Mouse (Mus musculus) heart, embryonic 16.5 days (tissue): Measurements from ENCODE around the gene Cd9. TPM values are rescaled to one million over a fixed set of nuclear protein-coding genes. Genes with fewer than 3 reads are reported as not detected.

Experiments used
- ATAC-seq: fragments of 200-750 bp; cut with Nextera tagmentation; replicated peaks from 2 replicates; pipeline ENCODE4 v1.8.0; 2017; ENCODE audit warnings: moderate number of reproducible peaks; ENCODE audit not compliant: insufficient read depth, low FRiP score; ENCODE audit errors: extremely low read depth
- H3K27ac ChIP-seq: fragments of 300-500 bp; sonication (generic); 2 replicates; pipeline ENCODE4 v1.5.1; 2014; ENCODE audit warnings: mild to moderate bottlenecking, low read length, control low read depth, moderate library complexity
- H3K27me3 ChIP-seq: fragments of 300-500 bp; sonication (generic); 2 replicates; pipeline ENCODE4 v1.6.1; 2014; ENCODE audit warnings: low read length, mixed read lengths; ENCODE audit not compliant: control insufficient read depth, insufficient read depth
- H3K36me3 ChIP-seq: fragments of 300-500 bp; sonication (generic); 2 replicates; pipeline ENCODE4 v1.6.1; 2014; ENCODE audit not compliant: control insufficient read depth, insufficient read depth
- H3K4me1 ChIP-seq: fragments of 300-500 bp; sonication (generic); 2 replicates; pipeline ENCODE4 v1.6.1; 2014; ENCODE audit warnings: low read length, mixed read lengths; ENCODE audit not compliant: control insufficient read depth, insufficient read depth
- H3K4me2 ChIP-seq: fragments of 300-500 bp; sonication (generic); 2 replicates; pipeline ENCODE4 v1.6.1; 2014; ENCODE audit warnings: low read depth, mild to moderate bottlenecking, control low read depth, low read length
- H3K4me3 ChIP-seq: fragments of 300-500 bp; sonication (generic); 2 replicates; pipeline ENCODE4 v1.5.1; 2014; ENCODE audit warnings: mild to moderate bottlenecking, control low read depth, low read length
- H3K9ac ChIP-seq: fragments of 300-500 bp; sonication (generic); 2 replicates; pipeline ENCODE4 v1.6.1; 2014; ENCODE audit warnings: low read length, control low read depth
- H3K9me3 ChIP-seq: fragments of 300-500 bp; sonication (generic); replicated peaks from 2 replicates; pipeline ENCODE4 v1.6.1; 2016; ENCODE audit warnings: low read length; ENCODE audit not compliant: control insufficient read depth
- WGBS: fragments of 180-500 bp; shearing (Covaris S2); extraction: QIAGEN DNeasy Blood & Tissue Kit; methylation state at CpG from one replicate; pipeline ENCODE4 v1.1.7; 2014; 5-methylcytosine and 5-hydroxymethylcytosine counted together
- polyA plus RNA-seq: library from polyadenylated mRNA; unstranded; fragments of >200 nt; fragmentation: Nextera tagmentation; extraction: Ambion mirVana; gene quantifications from 2 replicates; pipeline ENCODE4 v1.2.1, GENCODE M21; 2015

The Cd9 gene
- polyA plus RNA-seq, 1 experiment from 2014 or later: 94.4 TPM

DNA sequence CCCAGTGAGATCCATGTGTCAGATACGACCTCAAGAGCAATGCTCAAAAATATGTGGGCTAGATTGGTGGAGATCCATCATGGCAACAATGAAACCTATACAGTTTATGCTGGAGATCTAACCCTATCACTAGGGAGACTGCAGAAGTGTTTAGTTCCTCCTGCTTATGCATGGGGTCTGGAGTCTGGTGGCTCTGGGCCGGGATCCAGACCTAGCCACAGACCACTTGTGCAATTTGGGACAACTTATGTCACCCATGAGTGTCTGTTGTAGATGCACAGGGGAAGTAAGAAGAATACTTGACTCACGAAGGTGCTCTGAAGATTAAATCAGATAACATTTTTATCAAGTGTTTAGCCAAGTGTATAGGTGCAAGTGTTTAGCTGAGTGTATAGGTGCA, 15.2 kb upstream of the Cd9 start:
- no peak overlapping the region for H3K4me2 ChIP-seq
- H3K9ac ChIP-seq: no peak overlapping the region
- no peak overlapping the region for H3K27ac ChIP-seq
- WGBS: 61% methylated on average over 3 of the region's 3 CpGs
- no peaks in the 10 kb centered on the region for H3K36me3 ChIP-seq
- H3K27me3 ChIP-seq: no peaks in the 10 kb centered on the region
- no peak for ATAC-seq
- no peak overlapping the region for H3K4me3 ChIP-seq
- H3K9me3 ChIP-seq: no peaks in the 10 kb centered on the region
- H3K4me1 ChIP-seq: peaks cover 18% of the 10 kb centered on the region

DNA sequence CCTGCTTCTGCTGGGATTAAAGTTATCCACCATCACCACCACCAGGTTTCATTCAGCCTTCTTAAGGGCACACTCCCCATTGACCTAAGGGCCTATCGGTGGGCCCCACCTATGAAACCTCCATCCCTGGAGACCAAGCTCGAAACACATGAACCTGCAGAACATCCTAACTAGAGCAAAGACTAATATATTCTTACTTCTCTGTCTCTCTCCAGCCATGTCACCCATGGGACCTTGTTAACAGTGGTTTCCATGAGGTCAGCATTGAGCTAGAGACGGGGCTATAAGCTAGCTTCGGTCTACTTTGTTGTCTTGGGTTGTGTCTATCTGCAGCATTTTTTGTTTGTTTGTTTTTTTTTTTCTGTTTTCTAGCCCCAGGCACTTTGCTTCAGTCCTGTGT, 11.8 kb upstream of the Cd9 start:
- Histone ChIP-seq H3K9ac (no peak overlapping the region), H3K27ac (no peak overlapping the region), H3K4me3 (no peak overlapping the region), H3K4me2 (no peak overlapping the region), H3K4me1 (peaks cover 4% of the 10 kb centered on the region), H3K9me3 (no peaks in the 10 kb centered on the region), H3K36me3 (no peaks in the 10 kb centered on the region), H3K27me3 (no peaks in the 10 kb centered on the region)
- no peak for ATAC-seq
- WGBS: 83% methylated on average over 4 of the region's 4 CpGs

DNA sequence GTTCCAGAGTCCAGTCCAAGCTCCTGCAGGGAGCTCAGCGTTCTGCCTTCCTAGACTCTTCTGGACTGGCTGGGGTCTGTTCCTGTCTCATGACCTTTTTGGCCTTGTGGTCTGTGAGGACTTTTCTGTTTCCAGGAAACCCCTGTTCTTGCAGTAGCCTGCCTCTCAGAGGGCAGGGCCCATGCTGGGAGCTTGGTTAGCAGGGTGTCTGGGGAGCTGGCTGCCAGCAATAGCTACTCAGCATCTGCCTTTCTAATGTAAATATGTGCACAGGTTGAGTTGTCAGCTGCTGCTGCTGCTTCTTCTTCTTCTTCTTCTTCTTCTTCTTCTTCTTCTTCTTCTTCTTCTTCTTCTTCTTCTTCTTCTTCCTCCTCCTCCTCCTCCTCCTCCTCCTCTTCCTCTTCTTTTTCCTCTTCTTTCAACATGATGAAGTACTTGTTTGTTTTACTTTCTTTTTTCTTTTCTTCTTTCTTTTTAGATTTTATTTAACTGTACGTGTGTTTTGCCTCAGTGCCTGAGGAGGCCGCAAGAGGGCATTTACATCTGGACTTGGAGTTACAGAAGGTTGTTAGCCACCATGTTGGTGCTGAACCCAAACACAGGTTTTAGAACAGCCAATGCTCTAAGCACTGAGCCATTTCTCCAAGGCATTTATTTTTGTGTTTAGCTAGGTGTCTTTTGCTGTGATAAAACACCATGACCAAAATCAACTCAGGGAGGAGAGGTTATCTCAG, 10.2 kb upstream of the Cd9 start:
- Histone ChIP-seq H3K36me3 (no peaks in the 10 kb centered on the region), H3K4me1 (no peaks in the 10 kb centered on the region), H3K9ac (no peak overlapping the region), H3K4me2 (no peak overlapping the region), H3K9me3 (no peaks in the 10 kb centered on the region), H3K4me3 (no peak overlapping the region), H3K27ac (no peak overlapping the region), H3K27me3 (0 out of 2 replicates have a peak, but pooled peaks cover 2% of the 10 kb centered on the region)
- WGBS: 64% methylated on average over 3 of the region's 3 CpGs
- no peak for ATAC-seq

DNA sequence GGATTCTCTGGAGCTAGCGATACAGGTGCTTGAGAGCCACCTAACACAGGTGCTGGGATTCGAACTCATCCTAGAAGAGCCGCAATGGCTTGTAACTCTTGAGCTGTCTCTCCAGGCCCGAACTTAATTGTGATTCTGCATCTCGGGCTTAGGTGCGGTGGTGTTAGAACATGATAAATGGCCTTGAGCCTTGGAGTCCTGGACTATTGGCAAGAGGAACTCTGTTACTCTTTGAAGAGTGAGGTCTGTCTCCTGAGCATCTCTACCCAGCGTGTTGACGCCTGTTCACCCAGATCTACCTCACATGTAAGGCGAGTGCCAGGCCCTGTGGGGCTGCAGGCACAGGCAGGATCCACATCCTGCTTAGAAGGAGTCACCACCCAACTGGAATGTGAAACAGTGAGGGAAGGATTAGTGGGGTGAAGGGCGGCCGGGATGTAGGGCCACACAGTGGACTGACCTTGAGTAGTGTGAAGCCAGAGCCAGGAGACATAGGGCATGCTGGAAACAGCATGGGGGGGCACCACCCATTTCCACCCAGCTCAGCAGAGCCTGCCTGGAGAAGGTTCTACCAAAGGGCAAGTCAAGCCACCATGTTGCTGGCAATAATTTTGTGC, 8.7 kb upstream of the Cd9 start:
- Histone ChIP-seq H3K36me3 (no peaks in the 10 kb centered on the region), H3K9ac (no peak overlapping the region), H3K9me3 (no peaks in the 10 kb centered on the region), H3K4me2 (no peak overlapping the region), H3K27ac (no peak overlapping the region), H3K27me3 (0 out of 2 replicates have a peak, but pooled peaks cover 2% of the 10 kb centered on the region), H3K4me1 (no peaks in the 10 kb centered on the region), H3K4me3 (no peak overlapping the region)
- WGBS: 84% methylated on average over 11 of the region's 11 CpGs
- no peak for ATAC-seq

DNA sequence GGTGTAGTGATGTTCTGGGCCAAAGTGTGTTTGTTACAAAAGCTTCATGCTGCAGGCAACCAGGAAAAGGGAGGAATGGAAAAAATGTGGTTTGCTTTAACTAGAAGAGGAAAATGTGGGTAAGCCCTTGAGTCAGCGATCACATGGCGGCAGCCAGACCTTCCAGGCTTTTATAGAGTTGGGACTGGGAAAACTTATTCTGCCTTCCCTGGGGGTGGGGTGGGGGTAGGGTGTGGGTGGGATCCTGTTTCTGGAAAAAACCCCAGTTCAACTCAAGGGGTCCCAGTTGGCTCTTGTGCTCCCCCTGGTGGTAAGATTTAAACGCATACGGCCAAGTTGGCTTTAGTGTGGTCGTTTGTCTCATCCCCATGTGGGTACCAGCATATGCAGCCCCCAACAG, 3.5 kb upstream of the Cd9 start:
- H3K4me1 ChIP-seq: peaks cover 4% of the 10 kb centered on the region; the same call in 1 of the 2 replicates
- H3K4me2 ChIP-seq: no peak overlapping the region
- H3K27ac ChIP-seq: no peak overlapping the region
- 31% methylated on average over 5 of the region's 5 CpGs for WGBS
- ATAC-seq: no peak
- peaks cover 13% of the 10 kb centered on the region for H3K27me3 ChIP-seq
- H3K4me3 ChIP-seq: no peak overlapping the region
- H3K9ac ChIP-seq: no peak overlapping the region
- no peaks in the 10 kb centered on the region for H3K9me3 ChIP-seq
- no peaks in the 10 kb centered on the region for H3K36me3 ChIP-seq

DNA sequence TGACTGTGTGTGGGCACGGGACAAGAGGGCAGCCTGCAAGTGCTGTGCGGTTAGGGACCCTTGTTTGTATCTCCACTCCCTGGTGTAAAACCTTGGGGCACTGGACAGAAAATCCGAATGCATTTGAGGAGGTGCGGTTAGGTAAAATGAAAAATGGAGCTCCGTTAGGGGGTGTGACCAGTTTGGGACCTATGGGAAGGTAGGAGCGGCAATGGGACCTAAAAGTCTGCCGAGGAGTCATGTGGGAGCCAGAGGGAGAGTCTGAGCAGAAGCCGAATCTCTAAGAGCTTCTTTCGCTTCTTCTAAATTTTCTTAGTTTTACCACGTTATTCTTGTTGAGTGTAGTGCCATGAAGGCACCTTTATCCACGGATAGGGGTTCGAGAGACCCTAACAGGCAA, 1.8 kb upstream of the Cd9 start:
- 88% methylated on average over 12 of the region's 12 CpGs for WGBS

DNA sequence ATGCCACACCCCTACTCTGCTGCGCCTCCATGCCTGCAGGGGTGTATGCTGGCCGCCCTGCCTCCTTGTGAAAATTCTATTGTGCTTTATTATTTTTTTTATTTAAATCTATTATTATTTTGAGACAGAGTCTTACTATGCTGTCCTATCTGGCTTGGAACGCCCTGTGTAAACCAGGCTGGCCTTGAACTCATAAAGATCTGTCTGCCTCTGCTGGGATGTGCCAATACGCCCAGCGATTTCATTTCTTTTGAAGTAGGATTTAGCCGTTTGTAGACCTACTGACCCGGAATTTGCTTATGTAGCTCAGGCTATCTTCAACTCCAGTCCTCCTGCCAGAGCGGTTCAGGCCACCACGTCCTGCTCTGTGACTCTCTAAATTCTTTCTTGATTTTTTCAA, 770 bp upstream of the Cd9 start:
- Histone ChIP-seq H3K27me3 (peaks cover 30% of the 10 kb centered on the region), H3K4me3 (no peak overlapping the region), H3K9me3 (no peaks in the 10 kb centered on the region), H3K9ac (no peak overlapping the region), H3K4me1 (peaks cover 11% of the 10 kb centered on the region; the same call in 1 of the 2 replicates), H3K27ac (no peak overlapping the region), H3K4me2 (no peak overlapping the region), H3K36me3 (no peaks in the 10 kb centered on the region)
- 71% methylated on average over 9 of the region's 9 CpGs for WGBS
- ATAC-seq: no peak

More for the DNA sequence above, 1.8 kb upstream of the Cd9 start:
- no peak for ATAC-seq
- no peak overlapping the region for H3K4me2 ChIP-seq
- no peak overlapping the region for H3K4me3 ChIP-seq
- no peaks in the 10 kb centered on the region for H3K9me3 ChIP-seq
- peaks cover 27% of the 10 kb centered on the region for H3K27me3 ChIP-seq
- H3K4me1 ChIP-seq: peaks cover 10% of the 10 kb centered on the region; the same call in 1 of the 2 replicates
- no peak overlapping the region for H3K27ac ChIP-seq
- H3K9ac ChIP-seq: no peak overlapping the region
- H3K36me3 ChIP-seq: no peaks in the 10 kb centered on the region

DNA sequence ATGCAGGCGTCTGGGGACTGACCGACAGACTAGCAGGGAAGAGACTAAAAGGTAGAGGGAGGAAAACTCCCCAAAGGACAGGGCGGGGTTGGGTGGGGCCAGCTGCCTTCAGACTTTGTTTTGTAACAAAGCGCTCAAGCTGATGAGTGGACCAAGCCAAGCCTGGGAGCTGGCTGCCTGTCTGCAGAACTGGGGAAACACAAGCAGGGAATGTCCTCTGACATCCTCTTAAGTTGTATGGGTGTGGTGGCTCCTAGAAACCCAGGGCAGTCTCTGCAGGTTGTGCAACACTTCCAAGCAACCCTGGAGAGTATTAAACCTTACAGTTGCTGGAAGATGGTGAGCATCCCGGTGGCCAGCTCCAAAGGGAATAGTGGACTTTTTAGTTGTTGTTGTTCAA, 1.4 kb downstream of the Cd9 start:
- H3K9ac ChIP-seq: peak overlapping the region; percentile 77
- peak overlapping the region; percentile 68 for H3K4me3 ChIP-seq
- ATAC-seq: no peak
- peak overlapping the region; percentile 59 for H3K27ac ChIP-seq
- H3K4me2 ChIP-seq: peak overlapping the region; percentile 82
- 64% methylated on average over 5 of the region's 5 CpGs for WGBS
- H3K9me3 ChIP-seq: no peaks in the 10 kb centered on the region
- peaks cover 17% of the 10 kb centered on the region for H3K4me1 ChIP-seq
- no peaks in the 10 kb centered on the region for H3K36me3 ChIP-seq
- peaks cover 27% of the 10 kb centered on the region for H3K27me3 ChIP-seq

DNA sequence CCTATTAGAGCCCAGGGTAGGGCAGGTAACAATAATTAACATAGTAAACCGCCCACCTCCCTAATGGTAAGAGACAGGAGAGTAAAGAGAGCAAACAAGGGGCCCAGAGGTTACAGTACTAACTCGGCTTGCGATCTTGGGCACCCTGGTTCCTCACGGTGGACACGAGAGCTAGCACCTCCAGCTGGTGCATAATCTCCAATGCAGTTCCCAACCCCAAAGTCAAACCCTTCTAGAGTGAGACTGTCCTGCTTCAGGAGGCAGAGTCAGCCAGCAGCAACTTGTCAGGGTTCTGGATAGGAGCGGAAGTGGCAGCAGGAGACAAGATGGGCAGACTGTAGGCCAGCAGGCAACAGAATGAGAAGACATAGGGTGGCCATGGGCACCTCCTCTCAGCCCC, 1.9 kb downstream of the Cd9 start:
- Histone ChIP-seq H3K4me3 (peak overlapping the region; percentile 68), H3K9ac (no peak overlapping the region), H3K27ac (peak overlapping the region; percentile 59; the same call in 1 of the 2 replicates), H3K9me3 (no peaks in the 10 kb centered on the region), H3K36me3 (no peaks in the 10 kb centered on the region), H3K4me1 (peaks cover 17% of the 10 kb centered on the region), H3K27me3 (peaks cover 27% of the 10 kb centered on the region), H3K4me2 (peak overlapping the region; percentile 82)
- 76% methylated on average over 6 of the region's 6 CpGs for WGBS
- no peak for ATAC-seq
